Mouse (Mus musculus) ES-E14 (cell line): ENCODE measurements around the gene 3110018I06Rik. TPM values are rescaled to one million over a fixed set of nuclear protein-coding genes. Genes with fewer than 3 reads are reported as not detected.

ENCODE experiments used
- DNase-seq: peaks from one replicate; pipeline ENCODE4 v3.0.0-alpha.2; 2013; ENCODE audit warnings: low read depth, low spot score
- H3K27ac ChIP-seq: 2 replicates; pipeline ENCODE4 v1.5.1; 2012; ENCODE audit warnings: low read depth, mild to moderate bottlenecking, low read length, moderate library complexity, mixed read lengths; ENCODE audit not compliant: poor library complexity, insufficient read depth, severe bottlenecking
- H3K36me3 ChIP-seq: 2 replicates; pipeline ENCODE4 v1.6.1; 2012; ENCODE audit warnings: mild to moderate bottlenecking, low read length, moderate library complexity, mixed read lengths; ENCODE audit not compliant: control insufficient read depth, poor library complexity, insufficient read depth, severe bottlenecking
- H3K4me1 ChIP-seq, 2 experiments: fragments of 150-350 bp in 1 of 2; sonication (generic) in 1 of 2; 2 replicates each; pipeline ENCODE4 v1.6.1; 2012; ENCODE audit warnings: low read length in 2 of 2, mild to moderate bottlenecking in 1 of 2, mixed read lengths in 1 of 2; ENCODE audit not compliant: control insufficient read depth in 2 of 2, insufficient read depth in 2 of 2, poor library complexity in 1 of 2
- H3K4me3 ChIP-seq, 2 experiments: fragments of 150-350 bp in 1 of 2; sonication (generic) in 1 of 2; 2 replicates each; pipeline ENCODE4 v1.5.1; 2012; ENCODE audit warnings: low read length in 2 of 2, low read depth in 1 of 2, mild to moderate bottlenecking in 1 of 2, mixed read lengths in 1 of 2; ENCODE audit not compliant: insufficient read depth in 1 of 2, poor library complexity in 1 of 2, severe bottlenecking in 1 of 2
- H3K9ac ChIP-seq: 2 replicates; pipeline ENCODE4 v1.6.1; 2012; ENCODE audit warnings: low read depth, mild to moderate bottlenecking, low read length, mixed read lengths; ENCODE audit not compliant: poor library complexity, insufficient read depth, severe bottlenecking
- H3K9me3 ChIP-seq: fragments of 150-350 bp; sonication (generic); 2 replicates; pipeline ENCODE4 v1.6.1; 2012; ENCODE audit warnings: low read depth, mild to moderate bottlenecking, low read length; ENCODE audit not compliant: control insufficient read depth, insufficient read depth
- CHD2 ChIP-seq: IDR thresholded peaks from 2 replicates; pipeline ENCODE4 v1.6.1; 2014; ENCODE audit warnings: mild to moderate bottlenecking, low read depth, low read length, inconsistent platforms
- HCFC1 ChIP-seq: IDR thresholded peaks from 2 replicates; pipeline ENCODE4 v1.6.1; 2012; ENCODE audit warnings: low read length, inconsistent platforms, borderline replicate concordance; ENCODE audit not compliant: insufficient read depth
- MAFK ChIP-seq: IDR thresholded peaks from 2 replicates; pipeline ENCODE4 v1.6.1; 2014; ENCODE audit warnings: mild to moderate bottlenecking, low read depth, low read length, inconsistent platforms; ENCODE audit not compliant: insufficient read depth
- ZC3H11A ChIP-seq: IDR thresholded peaks from 2 replicates; pipeline ENCODE4 v1.6.1; 2012; ENCODE audit warnings: low read depth, mild to moderate bottlenecking, inconsistent platforms, low read length, borderline replicate concordance
- ZNF384 ChIP-seq: IDR thresholded peaks from 2 replicates; pipeline ENCODE4 v1.6.1; 2012; ENCODE audit warnings: low read depth, low read length, inconsistent platforms
- in situ Hi-C, 2 experiments: fragments of 600-800 bp; cut with MboI; formaldehyde crosslinking; loops; one replicate each; pipeline ENCODE4 v1.15.1; 2025; ENCODE audit warnings: low sequenced_read_pairs in 2 of 2, inconsistent platforms in 1 of 2; ENCODE audit not compliant: unreplicated experiment in 2 of 2
- total RNA-seq: library from RNA; depleted of rRNA; stranded (reverse); fragments of 300-350 nt; gene quantifications from 2 replicates; pipeline ENCODE4 v1.2.3, GENCODE M21; 2012; rRNA removed

The 3110018I06Rik gene
- not detected in 2 replicates for total RNA-seq

DNA sequence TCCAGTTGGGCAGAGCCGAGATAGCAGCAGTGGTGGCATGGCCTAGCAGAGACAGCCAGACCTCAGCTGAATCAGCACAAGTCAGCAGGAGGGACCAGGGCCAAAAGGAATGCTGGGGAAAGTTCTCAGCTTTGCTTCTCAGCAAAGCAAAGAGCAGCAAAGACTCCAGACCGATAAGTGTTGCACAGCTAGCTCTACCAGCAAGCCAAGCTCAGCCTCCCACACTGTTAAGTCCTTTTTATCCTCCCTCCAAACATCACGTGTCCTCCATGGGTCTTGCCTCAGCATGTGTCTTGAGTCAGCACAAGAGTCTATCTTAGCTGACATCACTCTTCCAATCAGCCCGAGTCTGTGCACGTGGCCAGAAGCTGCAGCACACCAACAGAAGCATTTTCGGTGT is at the start of gene 3110018I06Rik:
Gene 3110018I06Rik (plus strand): TSS at position 262 of the 400 bp plus-strand sequence.
- H3K4me1 ChIP-seq: no peaks in the 10 kb centered on the region
- in situ Hi-C loops: no loop called here
- TF ChIP-seq HCFC1 (no peak), MAFK (no peak), ZC3H11A (no peak), CHD2 (no peak)
- H3K27ac ChIP-seq: no peak within 1 kb of the TSS
- H3K9me3 ChIP-seq: no peaks in the 10 kb centered on the region
- no peaks in the 10 kb centered on the region for H3K36me3 ChIP-seq
- no peak within 1 kb of the TSS for H3K9ac ChIP-seq
- no peak for DNase-seq
- no peak within 1 kb of the TSS for H3K4me3 ChIP-seq

DNA sequence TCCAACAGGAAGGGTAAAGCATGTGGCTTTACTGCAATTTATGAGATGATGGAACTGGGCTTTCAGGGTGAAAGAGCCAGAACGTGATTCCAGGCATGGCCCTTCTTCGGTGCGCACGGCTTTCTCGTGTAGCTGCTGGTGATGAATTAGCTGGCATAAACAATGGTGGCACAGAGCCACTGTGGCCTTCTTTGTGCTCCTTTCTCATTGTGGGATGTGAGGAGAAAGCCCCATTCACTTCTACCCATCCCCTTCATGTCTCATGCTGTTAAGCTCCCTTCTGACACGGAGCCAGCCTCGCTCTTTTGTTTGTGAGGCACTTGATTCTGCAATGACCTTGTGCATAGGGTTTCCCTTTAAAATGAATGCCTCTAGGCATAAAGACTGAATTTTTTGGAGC is 43.8 kb upstream of the 3110018I06Rik start:
- DNase-seq: no peak
- Histone ChIP-seq H3K27ac (no peak overlapping the region), H3K36me3 (no peaks in the 10 kb centered on the region), H3K9ac (no peak overlapping the region), H3K4me3 (no peak overlapping the region), H3K9me3 (no peaks in the 10 kb centered on the region), H3K4me1 (no peaks in the 10 kb centered on the region)
- TF ChIP-seq ZC3H11A (no peak), ZNF384 (no peak), HCFC1 (no peak), CHD2 (no peak), MAFK (no peak)
- in situ Hi-C loops: no loop called here

- in situ Hi-C loops: no loop called here
- DNase-seq: no peak
- Histone ChIP-seq H3K9ac (no peak overlapping the region), H3K4me3 (no peak overlapping the region), H3K4me1 (no peaks in the 10 kb centered on the region), H3K36me3 (no peaks in the 10 kb centered on the region), H3K27ac (no peak overlapping the region), H3K9me3 (no peaks in the 10 kb centered on the region)
- no peak for TF ChIP-seq MAFK
- no peak for TF ChIP-seq HCFC1
- no peak for TF ChIP-seq ZNF384
Observed at GRCm38 (mm10) chr12:107457835-107458234, 30.6 kb upstream of the 3110018I06Rik start.

DNA sequence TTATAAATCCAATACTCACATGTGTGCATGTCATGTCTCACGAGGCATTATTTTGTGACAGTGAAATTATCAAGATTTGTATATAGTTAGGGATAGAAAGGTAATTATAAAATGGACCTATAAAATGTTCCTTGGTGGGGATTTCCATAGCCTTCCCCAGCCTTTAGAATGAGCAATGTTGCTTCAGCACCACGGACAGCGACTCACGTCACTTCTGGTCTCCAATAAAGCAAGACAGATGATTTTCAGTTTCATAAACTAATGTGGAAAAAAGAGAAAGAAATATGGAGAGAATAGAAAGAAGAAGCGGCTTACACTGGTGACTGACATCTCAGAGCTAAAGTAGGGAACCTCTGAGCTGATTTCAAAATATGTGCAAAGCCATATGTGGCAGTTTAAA is 23.7 kb upstream of the 3110018I06Rik start:
- Histone ChIP-seq H3K4me3 (no peak overlapping the region), H3K36me3 (no peaks in the 10 kb centered on the region), H3K4me1 (no peaks in the 10 kb centered on the region), H3K9ac (no peak overlapping the region), H3K9me3 (no peaks in the 10 kb centered on the region), H3K27ac (no peak overlapping the region)
- in situ Hi-C loops: no loop called here
- no peak for TF ChIP-seq ZNF384
- TF ChIP-seq MAFK: no peak
- no peak for TF ChIP-seq CHD2
- TF ChIP-seq HCFC1: no peak
- TF ChIP-seq ZC3H11A: no peak
- DNase-seq: peak; percentile 40
